Mouse (Mus musculus) neural tube, embryonic 14.5 days (tissue): ENCODE measurements at regions not wholly inside any gene's neighbourhood (a gene's known extent, or its start where the extent isn't known, plus 50 kb on each side); places are given as distances from the start of the nearest gene placed in this dataset.
A peak's percentile ranks its signal among the peaks of the same experiment; 100 is the strongest.

Source experiments
- ATAC-seq: fragments of 200-750 bp; cut with Nextera tagmentation; 2 replicates; pipeline ENCODE4 v1.8.0; 2017; ENCODE audit warnings: low read depth, mild to moderate bottlenecking, moderate TSS enrichment, moderate library complexity
- H3K27ac ChIP-seq: fragments of 300-500 bp; sonication (generic); 2 replicates; pipeline ENCODE4 v1.5.1; 2014; ENCODE audit warnings: low read depth, mild to moderate bottlenecking, control low read depth, low read length, moderate library complexity, mixed read lengths
- H3K27me3 ChIP-seq: fragments of 300-500 bp; sonication (generic); 2 replicates; pipeline ENCODE4 v1.6.1; 2014; ENCODE audit warnings: low read length; ENCODE audit not compliant: control insufficient read depth, insufficient read depth
- H3K36me3 ChIP-seq: fragments of 300-500 bp; sonication (generic); 2 replicates; pipeline ENCODE4 v1.6.1; 2014; ENCODE audit warnings: low read length, mixed read lengths; ENCODE audit not compliant: control insufficient read depth, insufficient read depth
- H3K4me1 ChIP-seq: fragments of 300-500 bp; sonication (generic); 2 replicates; pipeline ENCODE4 v1.6.1; 2014; ENCODE audit warnings: low read length; ENCODE audit not compliant: control insufficient read depth, insufficient read depth
- H3K4me2 ChIP-seq: fragments of 300-500 bp; sonication (generic); 2 replicates; pipeline ENCODE4 v1.6.1; 2014; ENCODE audit warnings: mild to moderate bottlenecking, low read depth, low read length, control low read depth
- H3K4me3 ChIP-seq: fragments of 300-500 bp; sonication (generic); 2 replicates; pipeline ENCODE4 v1.5.1; 2014; ENCODE audit warnings: low read depth, low read length, control low read depth, mixed read lengths
- H3K9ac ChIP-seq: fragments of 300-500 bp; sonication (generic); replicated peaks from 2 replicates; pipeline ENCODE4 v1.6.1; 2014; ENCODE audit warnings: low read depth, mild to moderate bottlenecking, control low read depth, low read length, mixed read lengths
- H3K9me3 ChIP-seq: fragments of 300-500 bp; sonication (generic); 2 replicates; pipeline ENCODE4 v1.6.1; 2016; ENCODE audit warnings: low read length; ENCODE audit not compliant: control insufficient read depth
- WGBS: fragments of 180-500 bp; shearing (Covaris S2); extraction: QIAGEN DNeasy Blood & Tissue Kit; methylation state at CpG from one replicate; pipeline ENCODE4 v1.1.7; 2014; 5-methylcytosine and 5-hydroxymethylcytosine counted together

DNA sequence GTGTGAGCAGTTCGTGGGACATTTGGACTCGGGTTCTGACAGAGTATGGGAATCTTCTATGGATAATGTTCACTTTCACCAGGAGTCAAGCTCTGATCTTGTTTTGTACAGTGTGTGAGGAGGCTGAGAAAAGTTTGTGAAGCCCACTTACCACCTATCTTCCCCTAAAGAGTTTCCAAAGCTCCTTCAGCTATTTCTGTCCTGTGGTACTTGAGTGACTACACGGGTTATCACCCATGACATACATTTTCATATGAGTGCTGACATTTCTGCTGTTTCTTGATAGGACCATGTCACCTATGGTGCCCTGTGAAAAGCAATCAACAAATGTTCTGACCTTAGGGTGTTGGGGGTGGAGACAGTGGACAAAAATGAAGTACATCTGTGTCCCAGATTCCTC lies 332.6 kb downstream of the Fam49a start:
- Histone ChIP-seq H3K27me3 (no peaks in the 10 kb centered on the region), H3K9me3 (no peaks in the 10 kb centered on the region), H3K4me3 (no peak overlapping the region), H3K27ac (no peak overlapping the region), H3K4me2 (no peak overlapping the region), H3K36me3 (no peaks in the 10 kb centered on the region), H3K4me1 (peaks cover 16% of the 10 kb centered on the region; the same call in 1 of the 2 replicates), H3K9ac (no peak overlapping the region)
- 86% methylated on average over 3 of the region's 3 CpGs for WGBS
- no peak for ATAC-seq

GRCm38 (mm10) chr12:12593343-12593742 lies 331.4 kb downstream of the Fam49a start:
- no peak for ATAC-seq
- H3K4me2 ChIP-seq = no peak overlapping the region
- no peaks in the 10 kb centered on the region for H3K27me3 ChIP-seq
- no peaks in the 10 kb centered on the region for H3K36me3 ChIP-seq
- H3K4me1 ChIP-seq = peaks cover 16% of the 10 kb centered on the region; the same call in 1 of the 2 replicates
- H3K27ac ChIP-seq = no peak overlapping the region
- H3K9me3 ChIP-seq = no peaks in the 10 kb centered on the region
- 92% methylated on average over 2 of the region's 2 CpGs for WGBS
- no peak overlapping the region for H3K9ac ChIP-seq
- H3K4me3 ChIP-seq = no peak overlapping the region

- Histone ChIP-seq H3K4me1 (peaks cover 16% of the 10 kb centered on the region; the same call in 1 of the 2 replicates), H3K9ac (peak overlapping the region; percentile 32; the same call in 1 of the 2 replicates), H3K4me3 (no peak overlapping the region), H3K27me3 (no peaks in the 10 kb centered on the region), H3K36me3 (no peaks in the 10 kb centered on the region), H3K4me2 (no peak overlapping the region), H3K27ac (peak overlapping the region; percentile 76), H3K9me3 (no peaks in the 10 kb centered on the region)
- 33% methylated on average over 8 of the region's 8 CpGs for WGBS
- peak; percentile 97 for ATAC-seq
These were observed 328.9 kb downstream of the Fam49a start for GRCm38 (mm10) chr12:12590753-12591291.

DNA sequence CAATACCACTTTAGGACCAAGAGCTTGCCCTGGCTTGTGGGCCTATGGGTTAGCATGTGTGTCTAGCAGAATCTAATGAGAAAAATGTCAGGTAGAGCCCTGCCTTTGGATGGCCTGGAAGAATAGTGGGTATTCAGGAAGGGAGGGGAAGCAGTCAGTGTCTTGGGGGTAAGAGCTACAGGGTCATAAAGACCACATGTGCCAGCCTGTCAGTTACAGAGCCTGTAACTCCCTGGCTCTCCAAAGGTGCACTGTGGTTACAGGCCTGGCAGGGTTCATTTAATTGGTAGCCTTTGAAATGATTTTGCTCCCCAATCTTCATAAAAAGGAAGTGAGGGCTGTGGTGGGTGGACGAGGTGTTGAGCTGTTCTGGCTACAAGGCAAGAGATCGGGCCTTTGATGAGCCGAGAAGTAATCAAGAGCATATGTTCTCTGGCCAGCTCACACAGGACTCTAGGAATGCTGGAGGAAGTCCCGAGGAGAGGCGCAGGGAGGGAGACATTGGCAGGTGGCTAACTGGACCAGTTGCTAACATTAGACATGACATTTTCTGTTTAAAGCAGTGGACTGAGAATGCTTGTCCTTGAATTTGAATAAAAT lies 326.9 kb downstream of the Fam49a start:
- H3K9ac ChIP-seq = no peak overlapping the region
- no peak overlapping the region for H3K4me2 ChIP-seq
- H3K4me1 ChIP-seq = peaks cover 16% of the 10 kb centered on the region; the same call in 1 of the 2 replicates
- no peak overlapping the region for H3K4me3 ChIP-seq
- H3K36me3 ChIP-seq = no peaks in the 10 kb centered on the region
- ATAC-seq = no peak
- H3K27ac ChIP-seq = no peak overlapping the region
- H3K27me3 ChIP-seq = no peaks in the 10 kb centered on the region
- no peaks in the 10 kb centered on the region for H3K9me3 ChIP-seq
- WGBS = 82% methylated on average over 5 of the region's 5 CpGs

- Histone ChIP-seq H3K4me2 (no peak overlapping the region), H3K4me3 (no peak overlapping the region), H3K9ac (no peak overlapping the region), H3K36me3 (no peaks in the 10 kb centered on the region), H3K4me1 (peaks cover 5% of the 10 kb centered on the region; the same call in 1 of the 2 replicates), H3K27me3 (no peaks in the 10 kb centered on the region), H3K27ac (no peak overlapping the region), H3K9me3 (no peaks in the 10 kb centered on the region)
- ATAC-seq = no peak
- 20% methylated on average over 6 of the region's 6 CpGs for WGBS
These were observed 324.5 kb downstream of the Fam49a start for GRCm38 (mm10) chr12:12586436-12586835.

DNA sequence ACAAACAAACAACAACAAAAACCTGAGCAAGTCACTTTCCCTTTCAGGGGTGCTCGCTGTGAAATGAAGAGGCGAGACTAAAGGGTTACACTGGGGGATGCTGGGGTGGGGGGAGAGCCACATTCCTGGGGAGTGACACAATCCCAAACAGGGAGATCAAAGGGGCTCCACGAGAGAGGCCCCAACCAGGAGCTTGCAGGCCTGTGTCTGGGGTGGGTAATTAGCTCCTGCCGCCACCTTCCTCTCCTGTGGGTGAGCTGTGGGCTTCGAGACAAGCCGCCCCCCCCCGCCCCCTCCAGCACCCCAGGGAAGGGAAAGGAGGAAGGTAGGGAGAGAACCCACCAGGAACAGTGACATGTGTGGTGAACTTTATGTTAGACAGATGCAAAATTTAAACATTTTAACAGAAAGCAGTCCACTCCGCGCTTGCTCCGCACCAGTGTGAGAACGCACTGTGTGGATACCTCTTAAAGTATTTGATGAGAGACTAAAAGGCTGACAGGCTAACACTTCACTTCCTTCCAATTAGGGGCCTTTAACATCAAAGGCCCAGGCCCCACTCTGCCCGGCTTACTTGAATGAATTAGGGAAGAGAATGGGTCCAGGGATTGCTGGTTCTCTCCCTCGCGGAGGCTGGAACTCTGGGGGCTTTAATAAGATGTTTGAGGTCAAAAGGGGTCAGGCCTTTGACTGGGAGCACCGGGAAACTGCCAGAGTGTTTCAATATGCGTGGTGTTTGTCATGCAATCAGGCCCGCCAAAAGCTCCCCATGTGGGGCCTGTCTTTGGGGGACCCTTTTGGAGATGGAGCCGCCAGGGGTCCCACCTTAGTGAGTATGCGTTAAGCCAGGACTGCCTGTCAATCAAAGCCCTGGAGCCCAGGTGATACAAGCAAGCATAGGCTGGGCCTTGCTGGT lies 319.6 kb downstream of the Fam49a start:
- Histone ChIP-seq H3K27me3 (no peaks in the 10 kb centered on the region), H3K36me3 (no peaks in the 10 kb centered on the region), H3K4me3 (no peak overlapping the region), H3K9ac (no peak overlapping the region), H3K4me1 (no peaks in the 10 kb centered on the region), H3K4me2 (no peak overlapping the region), H3K9me3 (no peaks in the 10 kb centered on the region), H3K27ac (no peak overlapping the region)
- WGBS = 7% methylated on average over 19 of the region's 19 CpGs
- peak; percentile 68 for ATAC-seq

GRCm38 (mm10) chr12:12580763-12581178 lies 318.8 kb downstream of the Fam49a start:
- H3K27ac ChIP-seq = no peak overlapping the region
- H3K36me3 ChIP-seq = no peaks in the 10 kb centered on the region
- no peak overlapping the region for H3K4me3 ChIP-seq
- 7% methylated on average over 8 of the region's 8 CpGs for WGBS
- no peaks in the 10 kb centered on the region for H3K9me3 ChIP-seq
- H3K4me2 ChIP-seq = no peak overlapping the region
- ATAC-seq = peak; percentile 33; the same call in 1 of the 2 replicates
- no peak overlapping the region for H3K9ac ChIP-seq
- H3K27me3 ChIP-seq = no peaks in the 10 kb centered on the region
- H3K4me1 ChIP-seq = no peaks in the 10 kb centered on the region

- Histone ChIP-seq H3K9me3 (no peaks in the 10 kb centered on the region), H3K27ac (no peak overlapping the region), H3K4me3 (no peak overlapping the region), H3K27me3 (no peaks in the 10 kb centered on the region), H3K4me1 (no peaks in the 10 kb centered on the region), H3K4me2 (no peak overlapping the region), H3K9ac (no peak overlapping the region), H3K36me3 (no peaks in the 10 kb centered on the region)
- no peak for ATAC-seq
- WGBS = 64% methylated on average over 7 of the region's 7 CpGs
These were observed 316.3 kb downstream of the Fam49a start for GRCm38 (mm10) chr12:12578278-12578677.
